18 mouse cellular contexts compared by ENCODE assay signal in the genomic region with DNA sequence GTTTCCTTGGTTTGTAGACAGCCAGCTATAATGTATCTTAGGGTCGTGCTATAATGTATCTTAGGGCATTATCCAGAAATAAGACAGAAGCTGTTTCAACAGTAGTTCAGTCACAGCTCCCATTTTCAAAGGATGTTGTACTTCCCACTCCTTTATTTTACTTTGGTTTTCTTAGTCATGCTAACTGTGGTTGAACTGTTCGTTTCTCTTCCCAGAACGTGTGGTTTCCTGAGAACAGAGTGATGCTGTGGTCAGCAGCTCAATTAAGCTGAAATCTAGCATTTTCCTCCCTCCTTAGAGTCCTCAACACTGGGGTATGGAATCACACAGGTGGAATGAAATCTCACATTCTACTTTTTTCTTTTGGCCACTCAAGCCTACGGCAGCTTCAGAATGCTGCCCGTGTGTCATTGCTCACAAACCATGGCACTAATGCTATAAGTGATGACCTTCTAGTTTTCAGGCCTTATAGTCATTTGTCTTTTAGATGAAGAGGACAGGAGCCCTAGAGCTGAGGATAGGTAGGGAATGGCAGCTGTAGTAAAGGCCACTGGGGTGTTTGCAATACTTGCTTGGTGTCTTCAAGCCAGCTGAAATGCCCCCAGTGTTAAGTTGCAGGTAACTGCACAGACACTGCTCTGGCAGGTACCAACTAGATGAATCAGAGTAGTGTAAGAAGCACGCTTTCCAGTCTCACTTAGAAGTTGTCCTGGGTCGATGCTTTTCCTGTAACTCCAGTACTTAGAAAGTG.
DNase-seq lines count a peak whose midpoint lies in the region; ATAC-seq and TF ChIP-seq lines count a peak whose summit lies in the region.
"Had no signal": no experiment of that assay in that cellular context is flagged by ENCODE, and none has a peak within 500 bp of the region (broad histone marks: within the 10 kb centered on the region; RNA-seq: fewer than 3 reads in every experiment).

No protein-coding gene starts in this region.

- in situ Hi-C loops in Patski (cut with MboI; ENCODE audit: low pct_unique_long_range_greater_than_20kb), result no loop called here

- no peak overlapping the region for H3K4me3 ChIP-seq in heart, embryonic 13.5 days
- H3K4me3 ChIP-seq in limb, embryonic 14.5 days (replicated peaks; ENCODE audit: low read length), result no peak overlapping the region
- H3K4me3 ChIP-seq in limb, embryonic 10.5 days, result no peak overlapping the region
- no peak overlapping the region for H3K4me3 ChIP-seq in macrophage (ENCODE audit: inconsistent target)
- H3K4me3 ChIP-seq: embryonic facial prominence, embryonic 12.5 days; forebrain, embryonic 12.5 days; hindbrain, embryonic 12.5 days; intestine, embryonic 15.5 days; limb, embryonic 12.5 days; lung, embryonic 15.5 days; stomach, embryonic 15.5 days had no signal

- CTCF ChIA-PET in Patski (lab: Charles Lee), result interaction anchor here (0.9 to 2.3 kb wide), 12 partner anchors 8 to 207 kb away, joined by 3 to 9 read pairs (median 4); no protein-coding TSS in a partner anchor

- TF ChIP-seq CTCF in Patski (IDR thresholded peaks at IDR 0.05), result no peak

- ATAC-seq in heart, embryonic 13.5 days (ENCODE audit: extremely low read depth, insufficient number of reproducible peaks, low FRiP score, low TSS enrichment), result no peak
- ATAC-seq in limb, embryonic 14.5 days (ENCODE audit: low FRiP score, low read depth), result no peak
- ATAC-seq in Patski, result peak; percentile 6
- ATAC-seq in erythroid progenitor cell, adult 5-6 weeks (replicated peaks; ENCODE audit: low FRiP score, poor library complexity, severe bottlenecking), result no peak
- ATAC-seq: CD4-positive, CD25-positive, alpha-beta regulatory T cell, adult 4 months; intestine, embryonic 15.5 days had no signal

- no peak overlapping the region for H3K4me2 ChIP-seq in heart, embryonic 13.5 days
- no peak overlapping the region for H3K4me2 ChIP-seq in limb, embryonic 14.5 days (replicated peaks; ENCODE audit: low read depth, low read length, severe bottlenecking)
- H3K4me2 ChIP-seq: embryonic facial prominence, embryonic 12.5 days; forebrain, embryonic 12.5 days; hindbrain, embryonic 12.5 days; intestine, embryonic 15.5 days; limb, embryonic 12.5 days; stomach, embryonic 15.5 days had no signal

- no peaks in the 10 kb centered on the region for H3K9me3 ChIP-seq in heart, embryonic 13.5 days
- H3K9me3 ChIP-seq in limb, embryonic 14.5 days (ENCODE audit: control insufficient read depth, low read length), result no peaks in the 10 kb centered on the region; the same call in 1 of the 2 replicates
- H3K9me3 ChIP-seq in limb, embryonic 10.5 days (replicated peaks), result no peaks in the 10 kb centered on the region
- H3K9me3 ChIP-seq: embryonic facial prominence, embryonic 12.5 days; forebrain, embryonic 12.5 days; hindbrain, embryonic 12.5 days; intestine, embryonic 15.5 days; limb, embryonic 12.5 days; lung, embryonic 15.5 days; stomach, embryonic 15.5 days had no signal

- H3K27ac ChIP-seq in heart, embryonic 13.5 days (replicated peaks), result peak overlapping the region; percentile 56; the same call in 1 of the 2 replicates
- 0 out of 2 replicates have a peak overlapping the region, but pooled peaks have one; percentile 3 for H3K27ac ChIP-seq in limb, embryonic 14.5 days (replicated peaks; ENCODE audit: low read depth, low read length)
- H3K27ac ChIP-seq in limb, embryonic 10.5 days, result no peak overlapping the region
- peak overlapping the region; percentile 100 for H3K27ac ChIP-seq in macrophage
- H3K27ac ChIP-seq: embryonic facial prominence, embryonic 12.5 days; forebrain, embryonic 12.5 days; hindbrain, embryonic 12.5 days; intestine, embryonic 15.5 days; limb, embryonic 12.5 days had no signal

- no peak for TF ChIP-seq POLR2A in limb, embryonic 14.5 days (IDR thresholded peaks at IDR 0.05; ENCODE audit: borderline replicate concordance, extremely low read depth, insufficient read depth, insufficient read length)

- H3K4me1 ChIP-seq in heart, embryonic 13.5 days, result peaks cover 94% of the 10 kb centered on the region
- peaks cover 83% of the 10 kb centered on the region for H3K4me1 ChIP-seq in limb, embryonic 14.5 days (ENCODE audit: control insufficient read depth, insufficient read depth, low read length)
- H3K4me1 ChIP-seq in limb, embryonic 10.5 days, result peaks cover 54% of the 10 kb centered on the region

- no peak for DNase-seq in heart, adult 9 months (ENCODE audit: low spot score in 2 of 2)
- DNase-seq in limb, embryonic 14.5 days (ENCODE audit: low spot score), result no peak
- DNase-seq in limb, embryonic 10.5 days (ENCODE audit: low spot score), result no peak
- DNase-seq in Patski (ENCODE audit: low read depth, low spot score), result no peak
- no peak for DNase-seq in right cerebral cortex, adult 18-20 months
- DNase-seq: cerebellum, postnatal 25 days; thymus, postnatal 25 days had no signal

- peaks cover 33% of the 10 kb centered on the region for H3K36me3 ChIP-seq in heart, embryonic 13.5 days
- H3K36me3 ChIP-seq in limb, embryonic 14.5 days (ENCODE audit: control insufficient read depth, insufficient read depth, low read length), result peaks cover 48% of the 10 kb centered on the region
- peaks cover 77% of the 10 kb centered on the region for H3K36me3 ChIP-seq in limb, embryonic 10.5 days
- H3K36me3 ChIP-seq in macrophage (ENCODE audit: inconsistent target), result peaks cover 5% of the 10 kb centered on the region; the same call in 1 of the 2 replicates
- H3K36me3 ChIP-seq: intestine, embryonic 15.5 days had no signal

- no peaks in the 10 kb centered on the region for H3K27me3 ChIP-seq in heart, embryonic 13.5 days (replicated peaks)
- H3K27me3 ChIP-seq in limb, embryonic 14.5 days (ENCODE audit: control insufficient read depth, insufficient read depth, low read length), result no peaks in the 10 kb centered on the region
- H3K27me3 ChIP-seq in limb, embryonic 10.5 days (ENCODE audit: low read depth, poor library complexity, severe bottlenecking), result no peaks in the 10 kb centered on the region
- H3K27me3 ChIP-seq in Patski, result no peaks in the 10 kb centered on the region
- H3K27me3 ChIP-seq: embryonic facial prominence, embryonic 12.5 days; hindbrain, embryonic 12.5 days; intestine, embryonic 15.5 days; limb, embryonic 12.5 days; lung, embryonic 15.5 days; stomach, embryonic 15.5 days had no signal

- WGBS in heart, embryonic 13.5 days, result 75% methylated on average over 7 of the region's 7 CpGs
- WGBS in limb, embryonic 14.5 days, result 79% methylated on average over 7 of the region's 7 CpGs
- 94% methylated on average over 7 of the region's 7 CpGs for WGBS in limb, embryonic 10.5 days
- 31% methylated on average over 7 of the region's 7 CpGs for WGBS in macrophage (ENCODE audit: missing documents)

- H3K79me2 ChIP-seq in macrophage (ENCODE audit: inconsistent target), result peaks cover 100% of the 10 kb centered on the region

- no peak overlapping the region for H3K9ac ChIP-seq in heart, embryonic 13.5 days
- peak overlapping the region; percentile 12; the same call in 1 of the 2 replicates for H3K9ac ChIP-seq in limb, embryonic 14.5 days (ENCODE audit: low read depth, low read length, severe bottlenecking)
- H3K9ac ChIP-seq: embryonic facial prominence, embryonic 12.5 days; forebrain, embryonic 12.5 days; hindbrain, embryonic 12.5 days; intestine, embryonic 15.5 days; limb, embryonic 12.5 days; lung, embryonic 15.5 days; stomach, embryonic 15.5 days had no signal

- POLR2A ChIA-PET in Patski (lab: Charles Lee), result interaction anchor here (0.6 to 2.4 kb wide), 7 partner anchors 9 to 20 kb away, joined by 3 to 11 read pairs (median 4); no protein-coding TSS in a partner anchor
